Mouse (Mus musculus) liver, embryonic 14.5 days (tissue): Measurements from ENCODE around the gene Maats1.

Experiments
- CTCF ChIP-seq: IDR thresholded peaks from 2 replicates; pipeline ENCODE4 v1.5.1; 2016; ENCODE audit warnings: antibody characterized with exemption, low read depth, control low read depth
- EP300 ChIP-seq: IDR thresholded peaks from 2 replicates; pipeline ENCODE4 v1.6.1; 2016; ENCODE audit warnings: antibody characterized with exemption, low read depth

- TF ChIP-seq CTCF (no peak), EP300 (no peak)
Measured at GRCm38 (mm10) chr16:38365390-38365789, 23.4 kb upstream of the Maats1 start.
